Mouse (Mus musculus): ENCODE results near the gene St3gal6. TPM values are rescaled to one million over a fixed set of nuclear protein-coding genes. Genes with fewer than 3 reads are reported as not detected.

St3gal6 gene
- polyA plus RNA-seq, 1 experiment from 2014 or later: 6.7 TPM

GRCm38 (mm10) chr16:58456445-58456844 is 67.6 kb downstream of the St3gal6 start:
- 93% methylated on average over 5 of the region's 5 CpGs for WGBS

GRCm38 (mm10) chr16:58455118-58455517 is 68.9 kb downstream of the St3gal6 start:
- no peak for ATAC-seq
- 87% methylated on average over 5 of the region's 5 CpGs for whole genome bisulfite sequencing

More at GRCm38 (mm10) chr16:58456445-58456844, 67.6 kb downstream of the St3gal6 start:
- no peak overlapping the region for H3K9ac ChIP-seq (replicated peaks; ENCODE audit: low read depth, low read length)
- ATAC-seq: no peak
- no peaks in the 10 kb centered on the region for H3K27me3 ChIP-seq (replicated peaks; ENCODE audit: control insufficient read depth, insufficient read depth, low read length)
- no peaks in the 10 kb centered on the region for H3K4me1 ChIP-seq (replicated peaks; ENCODE audit: control insufficient read depth, insufficient read depth, low read length)
- H3K4me2 ChIP-seq (ENCODE audit: low read length): no peak overlapping the region
- no peaks in the 10 kb centered on the region for H3K9me3 ChIP-seq (ENCODE audit: control insufficient read depth, low read length)
- no peak overlapping the region for H3K4me3 ChIP-seq (replicated peaks; ENCODE audit: low read length)
- no peak overlapping the region for H3K27ac ChIP-seq (ENCODE audit: low read length)
- H3K36me3 ChIP-seq (ENCODE audit: control insufficient read depth, insufficient read depth): no peaks in the 10 kb centered on the region

DNA sequence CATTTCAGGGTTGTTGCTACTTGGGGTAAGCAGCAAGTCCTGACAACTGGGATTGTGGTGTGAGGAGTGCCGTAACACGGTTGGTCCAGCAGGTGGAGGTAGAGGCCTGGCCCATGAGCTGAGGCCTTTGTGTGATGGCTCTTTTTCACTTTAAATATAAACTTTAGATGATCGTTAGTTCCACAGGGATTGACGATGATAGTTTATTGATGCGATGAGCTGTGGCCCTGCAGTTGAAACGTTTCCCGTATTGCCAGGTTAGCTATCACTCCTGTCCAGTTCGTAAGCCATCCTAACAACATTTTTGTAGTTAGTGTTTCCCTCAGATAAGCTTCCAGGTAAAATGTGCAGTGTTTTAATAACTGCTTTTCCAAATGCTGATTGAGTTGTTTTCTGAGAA is 69.4 kb downstream of the St3gal6 start:
- peak; percentile 83 for ATAC-seq
- Histone ChIP-seq H3K4me2 (ENCODE audit: low read length) (no peak overlapping the region), H3K27me3 (replicated peaks; ENCODE audit: control insufficient read depth, insufficient read depth, low read length) (no peaks in the 10 kb centered on the region), H3K9ac (replicated peaks; ENCODE audit: low read depth, low read length) (no peak overlapping the region), H3K36me3 (ENCODE audit: control insufficient read depth, insufficient read depth) (no peaks in the 10 kb centered on the region), H3K4me1 (replicated peaks; ENCODE audit: control insufficient read depth, insufficient read depth, low read length) (no peaks in the 10 kb centered on the region), H3K9me3 (ENCODE audit: control insufficient read depth, low read length) (no peaks in the 10 kb centered on the region), H3K4me3 (replicated peaks; ENCODE audit: low read length) (no peak overlapping the region), H3K27ac (ENCODE audit: low read length) (no peak overlapping the region)
- WGBS: 66% methylated on average over 8 of the region's 8 CpGs

More at GRCm38 (mm10) chr16:58455118-58455517, 68.9 kb downstream of the St3gal6 start:
- Histone ChIP-seq H3K4me1 (replicated peaks; ENCODE audit: control insufficient read depth, insufficient read depth, low read length) (no peaks in the 10 kb centered on the region), H3K9me3 (ENCODE audit: control insufficient read depth, low read length) (no peaks in the 10 kb centered on the region), H3K4me2 (ENCODE audit: low read length) (no peak overlapping the region), H3K9ac (replicated peaks; ENCODE audit: low read depth, low read length) (no peak overlapping the region), H3K36me3 (ENCODE audit: control insufficient read depth, insufficient read depth) (no peaks in the 10 kb centered on the region), H3K27ac (ENCODE audit: low read length) (no peak overlapping the region), H3K4me3 (replicated peaks; ENCODE audit: low read length) (no peak overlapping the region), H3K27me3 (replicated peaks; ENCODE audit: control insufficient read depth, insufficient read depth, low read length) (no peaks in the 10 kb centered on the region)

DNA sequence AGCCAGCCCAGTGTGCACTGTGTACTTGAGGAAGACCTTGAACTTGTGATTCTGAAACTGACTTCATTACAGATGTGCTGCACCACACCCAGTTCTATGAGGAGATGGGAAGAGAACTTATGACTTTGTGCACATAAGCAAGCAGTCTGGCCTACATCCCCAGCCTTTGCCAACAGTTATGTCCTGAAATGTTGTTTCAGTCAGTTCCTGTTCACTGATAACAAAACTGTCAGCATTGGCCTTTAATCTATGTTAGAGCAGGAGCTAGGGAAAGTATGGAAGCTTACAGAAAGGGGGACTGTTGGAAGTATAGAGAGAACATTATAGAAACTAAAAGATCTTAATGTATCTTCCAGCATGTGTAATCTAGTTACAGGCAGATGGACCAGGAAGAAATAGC is 70.2 kb downstream of the St3gal6 start:
- Histone ChIP-seq H3K36me3 (ENCODE audit: control insufficient read depth, insufficient read depth) (no peaks in the 10 kb centered on the region), H3K27ac (ENCODE audit: low read length) (no peak overlapping the region)

DNA sequence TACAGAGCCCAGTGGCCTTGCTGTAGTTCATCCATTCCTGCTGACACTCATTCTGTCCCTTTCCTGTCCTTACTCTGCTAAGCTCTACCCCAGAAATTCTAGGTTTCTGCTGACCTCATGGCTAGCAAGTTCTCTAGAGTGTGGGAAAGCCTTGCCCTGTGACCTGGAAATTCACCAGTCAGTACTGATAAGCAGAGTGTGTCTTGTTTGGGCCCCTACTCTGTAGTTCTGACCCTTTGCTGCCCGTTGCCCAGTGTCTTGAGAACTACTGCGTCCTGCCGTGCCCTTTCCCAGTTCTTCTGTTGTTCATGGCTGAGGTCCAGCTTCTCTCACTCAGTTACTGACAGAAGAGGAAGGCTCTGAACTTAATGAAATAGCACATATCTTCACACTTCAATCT is 70.9 kb downstream of the St3gal6 start:
- no peaks in the 10 kb centered on the region for H3K9me3 ChIP-seq (ENCODE audit: control insufficient read depth, low read length)
- H3K27ac ChIP-seq (ENCODE audit: low read length): no peak overlapping the region
- 72% methylated on average over 3 of the region's 3 CpGs for WGBS
- no peak for ATAC-seq
- H3K27me3 ChIP-seq (replicated peaks; ENCODE audit: control insufficient read depth, insufficient read depth, low read length): no peaks in the 10 kb centered on the region
- no peak overlapping the region for H3K4me3 ChIP-seq (replicated peaks; ENCODE audit: low read length)
- H3K9ac ChIP-seq (replicated peaks; ENCODE audit: low read depth, low read length): no peak overlapping the region
- H3K4me1 ChIP-seq (replicated peaks; ENCODE audit: control insufficient read depth, insufficient read depth, low read length): no peaks in the 10 kb centered on the region
- no peaks in the 10 kb centered on the region for H3K36me3 ChIP-seq (ENCODE audit: control insufficient read depth, insufficient read depth)
- no peak overlapping the region for H3K4me2 ChIP-seq (ENCODE audit: low read length)

More for the DNA sequence above, 70.2 kb downstream of the St3gal6 start:
- Histone ChIP-seq H3K4me3 (replicated peaks; ENCODE audit: low read length) (no peak overlapping the region), H3K9ac (replicated peaks; ENCODE audit: low read depth, low read length) (no peak overlapping the region), H3K27me3 (replicated peaks; ENCODE audit: control insufficient read depth, insufficient read depth, low read length) (no peaks in the 10 kb centered on the region), H3K4me1 (replicated peaks; ENCODE audit: control insufficient read depth, insufficient read depth, low read length) (no peaks in the 10 kb centered on the region), H3K9me3 (ENCODE audit: control insufficient read depth, low read length) (no peaks in the 10 kb centered on the region), H3K4me2 (ENCODE audit: low read length) (no peak overlapping the region)
- ATAC-seq: no peak

- ATAC-seq: no peak
- WGBS: 94% methylated on average over 5 of the region's 5 CpGs
- H3K36me3 ChIP-seq (ENCODE audit: control insufficient read depth, insufficient read depth): no peaks in the 10 kb centered on the region
Observed at GRCm38 (mm10) chr16:58451647-58452046, 72.4 kb downstream of the St3gal6 start.

DNA sequence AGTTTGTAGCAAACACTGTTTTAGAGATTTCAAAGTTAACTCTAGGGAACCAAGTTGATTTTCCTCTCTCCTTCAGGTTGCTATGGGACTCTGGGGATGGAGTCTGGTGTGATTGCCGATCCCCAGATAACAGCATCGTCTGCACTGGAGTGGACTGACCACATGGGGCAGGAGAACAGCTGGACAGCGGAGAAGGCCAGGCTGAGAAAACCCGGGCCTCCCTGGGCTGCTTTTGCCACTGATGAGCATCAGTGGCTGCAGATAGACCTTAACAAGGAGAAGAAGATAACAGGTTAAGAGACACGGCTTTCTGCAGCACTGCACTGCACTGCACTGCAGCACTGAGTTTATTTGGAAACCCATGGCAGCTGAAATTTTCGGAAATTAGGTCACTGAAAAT is 73.4 kb downstream of the St3gal6 start:
- no peaks in the 10 kb centered on the region for H3K27me3 ChIP-seq (replicated peaks; ENCODE audit: control insufficient read depth, insufficient read depth, low read length)
- WGBS: 82% methylated on average over 6 of the region's 6 CpGs
- no peak for ATAC-seq
- H3K27ac ChIP-seq (ENCODE audit: low read length): no peak overlapping the region
- H3K4me2 ChIP-seq (ENCODE audit: low read length): no peak overlapping the region
- no peak overlapping the region for H3K9ac ChIP-seq (replicated peaks; ENCODE audit: low read depth, low read length)
- H3K4me3 ChIP-seq (replicated peaks; ENCODE audit: low read length): no peak overlapping the region
- no peaks in the 10 kb centered on the region for H3K4me1 ChIP-seq (replicated peaks; ENCODE audit: control insufficient read depth, insufficient read depth, low read length)
- no peaks in the 10 kb centered on the region for H3K36me3 ChIP-seq (ENCODE audit: control insufficient read depth, insufficient read depth)
- no peaks in the 10 kb centered on the region for H3K9me3 ChIP-seq (ENCODE audit: control insufficient read depth, low read length)

More at GRCm38 (mm10) chr16:58451647-58452046, 72.4 kb downstream of the St3gal6 start:
- H3K4me3 ChIP-seq (replicated peaks; ENCODE audit: low read length): no peak overlapping the region
- no peaks in the 10 kb centered on the region for H3K9me3 ChIP-seq (ENCODE audit: control insufficient read depth, low read length)
- H3K4me1 ChIP-seq (replicated peaks; ENCODE audit: control insufficient read depth, insufficient read depth, low read length): no peaks in the 10 kb centered on the region
- no peak overlapping the region for H3K27ac ChIP-seq (ENCODE audit: low read length)
- H3K4me2 ChIP-seq (ENCODE audit: low read length): no peak overlapping the region
- H3K27me3 ChIP-seq (replicated peaks; ENCODE audit: control insufficient read depth, insufficient read depth, low read length): no peaks in the 10 kb centered on the region
- no peak overlapping the region for H3K9ac ChIP-seq (replicated peaks; ENCODE audit: low read depth, low read length)

- Histone ChIP-seq H3K4me1 (replicated peaks; ENCODE audit: control insufficient read depth, insufficient read depth, low read length) (no peaks in the 10 kb centered on the region), H3K9me3 (ENCODE audit: control insufficient read depth, low read length) (no peaks in the 10 kb centered on the region), H3K4me2 (ENCODE audit: low read length) (no peak overlapping the region), H3K9ac (replicated peaks; ENCODE audit: low read depth, low read length) (no peak overlapping the region), H3K27me3 (replicated peaks; ENCODE audit: control insufficient read depth, insufficient read depth, low read length) (no peaks in the 10 kb centered on the region), H3K4me3 (replicated peaks; ENCODE audit: low read length) (no peak overlapping the region), H3K27ac (ENCODE audit: low read length) (no peak overlapping the region), H3K36me3 (ENCODE audit: control insufficient read depth, insufficient read depth) (no peaks in the 10 kb centered on the region)
- WGBS: 90% methylated on average over 4 of the region's 4 CpGs
- no peak for ATAC-seq
Observed at GRCm38 (mm10) chr16:58449073-58449472, 75.0 kb downstream of the St3gal6 start.

GRCm38 (mm10) chr16:58446281-58447259 is 77.5 kb downstream of the St3gal6 start:
- Histone ChIP-seq H3K4me3 (replicated peaks; ENCODE audit: low read length) (no peak overlapping the region), H3K9ac (replicated peaks; ENCODE audit: low read depth, low read length) (no peak overlapping the region), H3K4me1 (replicated peaks; ENCODE audit: control insufficient read depth, insufficient read depth, low read length) (no peaks in the 10 kb centered on the region), H3K4me2 (ENCODE audit: low read length) (no peak overlapping the region), H3K36me3 (ENCODE audit: control insufficient read depth, insufficient read depth) (no peaks in the 10 kb centered on the region), H3K9me3 (ENCODE audit: control insufficient read depth, low read length) (no peaks in the 10 kb centered on the region), H3K27me3 (replicated peaks; ENCODE audit: control insufficient read depth, insufficient read depth, low read length) (no peaks in the 10 kb centered on the region), H3K27ac (ENCODE audit: low read length) (no peak overlapping the region)
- 94% methylated on average over 4 of the region's 4 CpGs for WGBS
- peak; percentile 55; the same call in 1 of the 2 replicates for ATAC-seq
